26 mouse cellular contexts compared by ENCODE assay signal in the genomic region with DNA sequence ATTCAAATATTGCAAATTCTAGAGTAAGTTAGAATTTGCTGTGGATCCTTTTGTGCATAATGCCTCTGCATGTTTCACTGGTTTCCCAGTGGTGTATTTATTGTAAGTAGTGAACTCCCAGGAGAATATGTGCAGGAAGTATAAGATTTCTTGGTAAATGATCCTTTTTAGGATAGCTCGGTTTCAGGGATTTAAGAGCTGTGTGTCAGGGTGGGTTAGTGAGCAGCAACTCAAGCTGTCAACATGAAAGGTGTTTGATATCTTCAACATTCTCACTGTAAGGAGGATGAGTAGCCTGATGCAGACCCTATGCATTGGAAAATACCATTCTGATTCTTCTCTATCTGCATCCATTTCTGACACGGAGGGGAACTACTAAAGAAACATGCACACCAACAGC.
"Had no signal": no experiment of that assay in that cellular context is flagged by ENCODE, and none has a peak within 500 bp of the region (broad histone marks: within the 10 kb centered on the region; RNA-seq: fewer than 3 reads in every experiment).

No protein-coding gene starts in this region.

- H3K27me3 ChIP-seq: heart, embryonic 12.5 days; hindbrain, embryonic 12.5 days; intestine, embryonic 15.5 days; limb, embryonic 12.5 days; liver, embryonic 13.5 days; liver, embryonic 15.5 days had no signal

- H3K27ac ChIP-seq: gastrocnemius, adult 2 months; heart, embryonic 10.5 days; hindbrain, embryonic 10.5 days; hindbrain, embryonic 12.5 days; hindbrain, embryonic 14.5 days; intestine, embryonic 15.5 days; layer of hippocampus, adult 2 months; left cerebral cortex, adult 2 months; limb, embryonic 10.5 days; limb, embryonic 12.5 days; liver, embryonic 13.5 days; liver, embryonic 15.5 days had no signal

- H3K9ac ChIP-seq: heart, embryonic 12.5 days; hindbrain, embryonic 12.5 days; hindbrain, embryonic 14.5 days; intestine, embryonic 15.5 days; limb, embryonic 12.5 days; liver, embryonic 13.5 days; liver, embryonic 15.5 days had no signal

- ATAC-seq: hindbrain, embryonic 16.5 days; inflammation-experienced regulatory T-cells, adult 6 months; intestine, embryonic 15.5 days; intestine, postnatal 0 days had no signal

- H3K9me3 ChIP-seq: heart, embryonic 10.5 days; heart, embryonic 12.5 days; hindbrain, embryonic 10.5 days; hindbrain, embryonic 12.5 days; intestine, embryonic 15.5 days; limb, embryonic 10.5 days; limb, embryonic 12.5 days; liver, embryonic 13.5 days; liver, embryonic 15.5 days had no signal

- H3K4me1 ChIP-seq: heart, embryonic 10.5 days; heart, embryonic 12.5 days; hindbrain, embryonic 10.5 days; hindbrain, embryonic 12.5 days; intestine, embryonic 15.5 days; limb, embryonic 10.5 days; limb, embryonic 12.5 days; liver, embryonic 13.5 days; liver, embryonic 15.5 days had no signal

- DNase-seq: gastrocnemius, adult 2 months; gastrocnemius, postnatal 10 days; gastrocnemius, postnatal 25 days; heart, adult 18-20 months; heart, postnatal 10 days; heart, postnatal 4 days; kidney, adult 2 months; kidney, postnatal 25 days; kidney, postnatal 4 days; liver; liver, embryonic 13.5 days had no signal

- H3K4me2 ChIP-seq: heart, embryonic 12.5 days; hindbrain, embryonic 12.5 days; hindbrain, embryonic 14.5 days; intestine, embryonic 15.5 days; limb, embryonic 12.5 days; liver, embryonic 11.5 days; liver, embryonic 13.5 days; liver, embryonic 15.5 days had no signal

- H3K4me3 ChIP-seq: gastrocnemius, adult 2 months; heart, embryonic 10.5 days; heart, embryonic 12.5 days; hindbrain, embryonic 10.5 days; hindbrain, embryonic 12.5 days; intestine, embryonic 15.5 days; layer of hippocampus, adult 2 months; left cerebral cortex, adult 2 months; limb, embryonic 10.5 days; limb, embryonic 12.5 days; liver, embryonic 13.5 days; liver, embryonic 15.5 days had no signal

- H3K36me3 ChIP-seq: heart, embryonic 10.5 days; heart, embryonic 12.5 days; hindbrain, embryonic 10.5 days; hindbrain, embryonic 12.5 days; intestine, embryonic 15.5 days; limb, embryonic 10.5 days; limb, embryonic 12.5 days; liver, embryonic 13.5 days; liver, embryonic 15.5 days had no signal
